8 mouse cellular contexts compared by ENCODE assay signal in the genomic region with DNA sequence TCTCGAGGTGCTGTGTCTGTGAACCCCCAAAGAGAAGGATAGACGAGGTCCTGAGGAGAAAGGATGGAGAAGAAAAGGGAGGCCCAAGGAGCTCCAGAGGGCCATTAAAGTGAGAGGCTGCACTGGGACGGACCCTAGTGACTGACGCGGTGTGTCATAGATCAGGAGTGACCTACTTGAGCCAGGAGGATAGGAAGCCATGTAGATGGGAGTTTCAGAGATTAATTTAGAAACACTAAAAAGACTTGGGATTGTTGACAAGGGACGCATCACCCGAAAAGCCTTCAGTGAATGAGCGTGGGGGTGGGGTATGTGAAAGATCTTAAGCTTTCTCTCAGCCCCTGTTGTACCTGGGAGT. TPM values are rescaled to one million over a fixed set of nuclear protein-coding genes. Genes with fewer than 3 reads are reported as not detected.
DNase-seq lines count a peak whose midpoint lies in the region; ATAC-seq lines count a peak whose summit lies in the region.

No protein-coding gene starts in this region.

- WGBS in heart, embryonic 12.5 days = 24% methylated on average over 8 of the region's 8 CpGs
- 31% methylated on average over 8 of the region's 8 CpGs for WGBS in forebrain, embryonic 12.5 days
- 23% methylated on average over 8 of the region's 8 CpGs for WGBS in liver, embryonic 12.5 days (ENCODE audit: insufficient replicate concordance)

- H3K4me3 ChIP-seq in heart, embryonic 12.5 days = peak overlapping the region; percentile 66
- H3K4me3 ChIP-seq in forebrain, embryonic 12.5 days (replicated peaks) = peak overlapping the region; percentile 66
- peak overlapping the region; percentile 64 for H3K4me3 ChIP-seq in liver, embryonic 12.5 days

- H3K4me2 ChIP-seq in heart, embryonic 12.5 days = peak overlapping the region; percentile 94
- peak overlapping the region; percentile 85 for H3K4me2 ChIP-seq in forebrain, embryonic 12.5 days
- H3K4me2 ChIP-seq in liver, embryonic 12.5 days = peak overlapping the region; percentile 89

- H3K4me1 ChIP-seq in heart, embryonic 12.5 days (replicated peaks) = peaks cover 13% of the 10 kb centered on the region; the same call in 1 of the 2 replicates
- peaks cover 17% of the 10 kb centered on the region; the same call in 1 of the 2 replicates for H3K4me1 ChIP-seq in forebrain, embryonic 12.5 days
- H3K4me1 ChIP-seq in liver, embryonic 12.5 days = peaks cover 17% of the 10 kb centered on the region

- peak overlapping the region; percentile 79 for H3K9ac ChIP-seq in heart, embryonic 12.5 days
- H3K9ac ChIP-seq in forebrain, embryonic 12.5 days = peak overlapping the region; percentile 82
- peak overlapping the region; percentile 68 for H3K9ac ChIP-seq in liver, embryonic 12.5 days

- intact Hi-C loops in heart, postnatal 25 days (cut with DNase I) = no loop called here

- no peak for DNase-seq in heart, postnatal 25 days (ENCODE audit: low spot score)
- no peak for DNase-seq in urinary bladder, adult 2 months (ENCODE audit: low spot score)
- no peak for DNase-seq in right cerebral cortex, adult 2 months (ENCODE audit: low spot score in 2 of 2)
- no peak for DNase-seq in cerebellum, postnatal 14 days

- H3K27ac ChIP-seq in heart, embryonic 12.5 days (ENCODE audit: poor library complexity, severe bottlenecking) = peak overlapping the region; percentile 63; the same call in 1 of the 2 replicates
- peak overlapping the region; percentile 83; the same call in 1 of the 2 replicates for H3K27ac ChIP-seq in forebrain, embryonic 12.5 days
- peak overlapping the region; percentile 50; the same call in 1 of the 2 replicates for H3K27ac ChIP-seq in liver, embryonic 12.5 days

- peaks cover 5% of the 10 kb centered on the region; the same call in 1 of the 2 replicates for H3K27me3 ChIP-seq in heart, embryonic 12.5 days (replicated peaks)
- H3K27me3 ChIP-seq in forebrain, embryonic 12.5 days = peaks cover 2% of the 10 kb centered on the region; the same call in 1 of the 2 replicates
- peaks cover 37% of the 10 kb centered on the region for H3K27me3 ChIP-seq in liver, embryonic 12.5 days (replicated peaks)

- peak; percentile 65; the same call in 1 of the 2 replicates for ATAC-seq in heart, embryonic 12.5 days (ENCODE audit: insufficient number of reproducible peaks, low FRiP score)
- ATAC-seq in CD4-positive, CD25-positive, alpha-beta regulatory T cell, adult 4 months = peak; percentile 13
- ATAC-seq in forebrain, embryonic 12.5 days (ENCODE audit: low FRiP score) = peak; percentile 51
- ATAC-seq in liver, embryonic 12.5 days = peak; percentile 56; the same call in 1 of the 2 replicates

- H3K9me3 ChIP-seq in heart, embryonic 12.5 days (replicated peaks) = no peaks in the 10 kb centered on the region
- no peaks in the 10 kb centered on the region for H3K9me3 ChIP-seq in forebrain, embryonic 12.5 days
- no peaks in the 10 kb centered on the region for H3K9me3 ChIP-seq in liver, embryonic 12.5 days (replicated peaks)

- no peaks in the 10 kb centered on the region for H3K36me3 ChIP-seq in heart, embryonic 12.5 days
- no peaks in the 10 kb centered on the region for H3K36me3 ChIP-seq in forebrain, embryonic 12.5 days (replicated peaks)
- H3K36me3 ChIP-seq in liver, embryonic 12.5 days = no peaks in the 10 kb centered on the region

RNA-seq across cellular contexts. Expression of gene Arsb, which starts 0.8 kb away (rescaled TPM):
- polyA plus RNA-seq in heart, embryonic 12.5 days (2016; fragmentation: Nextera tagmentation; extraction: Ambion mirVana) = 7.6 and 8.1 TPM in 2 replicates
- total RNA-seq in heart, postnatal 25 days (2021) = 1 to 10 TPM; 4.9 to 5.4 TPM
- polyA plus RNA-seq in CD4-positive, CD25-positive, alpha-beta regulatory T cell, adult 4 months (2017; shearing (Covaris generic)) = 1 to 10 TPM; 8.7 to 9.1 TPM
- 7.2 and 7.3 TPM in 2 replicates for polyA plus RNA-seq in forebrain, embryonic 12.5 days (2016; fragmentation: Nextera tagmentation; extraction: Ambion mirVana)
- polyA plus RNA-seq in liver, embryonic 12.5 days (2016; fragmentation: Nextera tagmentation; extraction: Ambion mirVana) = 2.8 and 3.5 TPM in 2 replicates
- 40.1 and 44.2 TPM in 2 replicates for polyA plus RNA-seq in urinary bladder, adult 2 months (2012; rRNA removed)

Comparison
In these comparisons a context has a peak if more than half of its experiments do, and no peak if none do; other contexts are left out.
1. ATAC-seq: peak in every context shown above with its lines; median percentile 65 in heart, embryonic 12.5 days; 56 in liver, embryonic 12.5 days; 51 in forebrain, embryonic 12.5 days; 13 in CD4-positive, CD25-positive, alpha-beta regulatory T cell, adult 4 months.